Mouse (Mus musculus) left cerebral cortex, postnatal 36 days (tissue): Measurements from ENCODE around the gene C1ql1. TPM values are rescaled to one million over a fixed set of nuclear protein-coding genes. Genes with fewer than 3 reads are reported as not detected.
A peak's percentile ranks its signal among the peaks of the same experiment; 100 is the strongest.

Experiments used
- DNase-seq, 2 experiments: peaks; one replicate each; pipeline ENCODE4 v3.0.0; 2021 to 2022; ENCODE audit warnings: low spot score in 2 of 2, mixed read lengths in 1 of 2
- intact Hi-C: fragments of 180-260 bp; cut with DNase I; formaldehyde crosslinking; loops from one replicate; pipeline ENCODE4 v1.15.1; 2025
- total RNA-seq, 2 experiments: library from RNA; stranded (reverse); gene quantifications; 2 replicates each; pipeline ENCODE4 v1.2.3; 2021

The C1ql1 gene
- total RNA-seq, 2 experiments from 2014 or later, result 15.1 to 15.6 TPM

DNA sequence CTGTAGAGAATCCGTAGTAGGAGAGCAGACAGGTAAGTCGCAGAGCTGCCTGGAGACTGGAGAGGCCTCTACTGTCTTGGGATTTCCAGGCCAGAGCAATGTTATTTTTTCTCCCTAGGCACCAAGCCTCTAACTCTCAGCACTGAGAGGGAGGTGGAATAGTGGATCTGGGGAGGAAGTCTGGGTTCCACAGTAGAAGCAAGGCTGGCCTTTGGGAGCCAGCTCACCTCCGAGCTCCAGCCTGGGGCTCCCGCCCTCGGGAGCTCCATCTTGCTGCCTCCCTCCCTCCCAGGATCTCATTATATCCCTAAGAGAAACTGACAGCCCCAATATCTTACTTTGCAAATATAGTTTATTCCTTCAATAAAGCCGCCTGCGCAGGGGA is 16.4 kb upstream of the C1ql1 start:
- intact Hi-C loops, result no loop called here
- no peak for DNase-seq

DNA sequence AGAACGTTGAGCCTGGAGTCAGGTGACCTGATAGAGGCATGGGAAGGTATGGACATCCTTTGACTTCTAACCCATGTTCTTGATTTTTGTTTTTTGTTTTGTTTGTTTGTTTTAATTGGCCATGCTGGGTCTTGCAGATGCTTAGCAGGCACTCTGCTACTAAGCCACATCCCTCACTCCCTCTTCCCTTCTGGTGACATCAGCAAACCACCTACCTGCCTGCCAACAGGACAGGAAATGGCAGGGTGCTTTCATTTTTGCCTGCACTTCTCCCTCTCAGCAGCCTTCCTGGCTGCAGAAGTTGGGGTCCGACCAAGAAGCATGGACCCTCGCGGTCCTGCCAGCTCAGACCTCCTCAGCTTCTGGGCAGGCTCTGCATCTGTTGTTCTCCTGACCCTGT is 14.6 kb upstream of the C1ql1 start:
- DNase-seq, result no peak
- intact Hi-C loops, result no loop called here

DNA sequence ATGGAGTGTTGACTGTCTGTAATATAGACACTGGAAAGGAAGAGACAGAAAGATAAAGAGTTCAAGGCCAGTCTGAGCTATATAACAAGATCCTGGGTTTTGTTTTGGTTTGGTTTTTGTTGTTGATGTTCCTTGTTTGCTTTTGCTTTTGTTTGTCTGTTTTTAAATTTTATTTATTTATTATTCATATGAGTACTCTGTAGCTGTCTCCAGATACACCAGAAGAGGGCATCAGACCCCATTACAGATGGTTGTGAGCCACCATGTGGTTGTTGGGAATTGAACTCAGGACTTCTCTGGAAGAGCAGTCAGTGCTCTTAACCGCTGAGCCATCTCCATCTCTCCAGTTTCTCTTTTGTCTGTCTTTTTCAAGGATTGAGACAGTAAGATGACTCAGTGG is 12.4 kb upstream of the C1ql1 start:
- intact Hi-C loops, result no loop called here

DNA sequence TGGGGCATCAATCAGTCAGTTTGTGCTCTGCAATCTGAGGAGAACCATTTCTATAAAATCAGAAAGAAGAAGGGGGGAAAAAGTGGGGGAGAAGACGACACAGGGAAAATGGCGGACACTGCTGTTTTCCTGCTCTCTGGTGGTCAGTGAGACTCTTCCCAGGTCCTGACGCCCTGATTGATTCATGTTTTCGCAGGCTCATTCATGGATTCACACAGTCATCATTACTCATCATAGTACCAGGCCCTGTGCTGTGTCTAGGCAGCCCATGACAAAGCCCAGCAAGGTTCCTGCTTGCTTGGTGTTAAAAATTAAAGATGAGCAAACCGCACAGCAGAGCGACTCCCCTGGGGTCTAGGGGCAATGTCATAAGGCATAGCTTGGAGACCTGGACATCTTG is 11.9 kb upstream of the C1ql1 start:
- intact Hi-C loops, result no loop called here
- DNase-seq, result no peak

More for the DNA sequence above, 12.4 kb upstream of the C1ql1 start:
- DNase-seq, result no peak

DNA sequence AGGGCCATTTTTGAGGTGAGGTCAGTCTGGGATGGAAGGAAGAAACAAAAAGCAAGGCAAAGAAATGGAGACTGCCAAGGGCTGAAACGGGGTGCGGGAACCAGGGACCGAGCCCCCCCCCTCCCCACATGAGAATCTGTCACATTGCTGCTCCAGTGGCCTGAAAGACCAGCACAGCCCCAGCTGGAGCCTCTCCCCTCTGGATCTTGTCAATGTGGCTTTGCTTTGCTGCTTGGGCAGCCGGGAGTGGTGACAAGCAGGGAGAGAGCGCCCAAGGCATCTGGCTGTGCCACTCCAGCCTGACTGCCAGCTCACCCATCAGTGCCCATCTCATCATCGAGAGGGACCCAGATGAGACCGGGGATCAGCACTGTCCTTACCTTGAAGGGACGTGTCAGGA is 11.2 kb upstream of the C1ql1 start:
- intact Hi-C loops, result no loop called here
- DNase-seq, result no peak

DNA sequence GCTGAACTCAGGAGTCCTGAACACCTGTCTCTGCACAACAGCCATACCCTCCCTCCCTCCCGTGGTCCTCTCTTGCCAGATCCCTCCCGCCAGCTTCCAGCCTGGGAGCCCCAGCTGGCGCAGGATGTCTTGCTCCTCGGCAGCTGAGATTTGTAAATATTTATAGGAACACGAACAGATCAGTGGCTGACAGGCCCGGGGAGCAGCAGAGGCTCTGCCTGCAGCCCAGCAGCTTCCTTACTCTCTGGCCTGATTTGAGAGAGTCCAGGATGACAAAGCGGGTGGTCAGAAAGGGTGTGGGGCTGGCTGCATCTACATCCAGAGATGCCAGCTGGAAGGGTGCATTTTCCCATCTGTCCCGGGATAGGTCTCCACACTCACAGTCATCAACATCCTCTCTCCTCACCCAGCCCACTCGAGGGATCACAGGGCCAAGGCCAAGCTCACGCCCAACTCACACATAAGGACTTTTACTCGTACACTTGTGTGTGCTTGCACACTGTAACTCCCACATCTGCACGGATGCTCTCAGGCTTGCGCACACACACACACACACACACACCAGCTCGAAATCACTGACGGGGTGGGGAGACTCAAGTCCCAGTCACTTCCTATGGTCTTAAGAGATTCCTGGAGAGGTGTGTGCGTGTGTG is 10.6 kb upstream of the C1ql1 start:
- no peak for DNase-seq
- intact Hi-C loops, result no loop called here

DNA sequence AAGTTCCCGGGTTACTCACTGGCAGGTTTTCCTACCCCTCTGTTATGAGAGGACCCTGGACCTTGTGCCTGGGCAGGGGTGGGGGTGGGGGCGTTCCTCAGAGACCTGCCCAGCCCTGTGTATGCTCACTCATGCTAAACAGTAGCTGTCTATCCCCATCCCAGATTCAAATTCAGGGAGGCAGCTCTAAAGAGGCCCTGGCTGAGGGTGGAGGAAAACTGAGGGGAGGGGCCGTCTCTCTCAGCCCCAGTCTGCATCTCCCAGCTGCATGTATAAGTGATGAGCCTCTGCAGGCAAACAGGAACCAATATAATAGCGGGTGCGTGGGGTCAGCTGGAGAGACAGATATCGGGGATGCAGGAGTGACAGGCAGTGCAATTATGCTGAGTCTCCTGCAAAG is 6.4 kb upstream of the C1ql1 start:
- intact Hi-C loops, result loop anchor here (5.0 kb wide), 1 partner anchor 39 kb away; no protein-coding TSS in a partner anchor
- DNase-seq, result no peak

DNA sequence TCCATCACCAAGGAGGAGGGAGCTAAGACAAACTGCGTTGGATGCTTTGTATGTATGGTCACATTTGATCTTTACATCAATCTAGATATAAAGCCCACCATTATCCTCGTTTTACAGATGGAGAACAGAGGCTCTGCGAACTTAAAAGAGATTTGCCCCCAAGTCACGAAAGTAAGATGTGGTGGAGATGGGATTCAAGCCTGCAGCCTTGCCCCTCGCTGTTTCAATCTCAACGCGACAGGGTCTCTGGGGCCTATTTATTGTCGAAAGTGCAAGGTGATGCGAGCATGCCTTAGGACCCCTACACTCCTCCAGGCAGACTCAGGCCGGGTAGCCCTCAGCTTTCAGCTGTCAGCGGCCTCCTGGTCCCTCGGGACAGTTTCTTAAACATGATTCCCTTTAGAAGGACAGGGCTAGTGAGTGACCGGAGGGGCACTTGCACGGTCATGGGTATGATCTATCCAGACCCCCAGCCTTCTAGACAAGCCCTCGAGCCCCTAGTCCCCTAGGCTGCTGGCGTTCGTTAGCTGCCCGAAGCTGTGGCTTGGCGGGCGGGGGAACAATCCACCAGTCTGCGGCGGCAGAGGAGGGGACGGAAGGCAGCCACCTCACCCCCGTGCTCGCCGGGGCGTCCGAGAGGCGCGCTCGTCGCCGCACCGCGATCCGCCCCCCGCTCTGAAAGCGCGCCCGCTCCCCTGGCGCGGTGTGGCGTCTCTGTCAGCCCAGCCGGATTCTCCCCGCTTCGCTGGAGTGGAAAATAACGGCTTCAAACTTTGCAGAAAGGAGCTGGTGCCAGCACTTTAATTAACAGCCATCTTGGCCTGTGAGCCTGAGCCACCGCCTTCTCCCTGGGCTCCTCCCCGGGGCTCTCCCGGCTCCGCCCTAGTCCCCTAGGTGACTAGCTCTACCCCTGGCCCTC is 1.8 kb upstream of the C1ql1 start:
- peak in 1 of 2 experiments; percentile 26 for DNase-seq
- intact Hi-C loops, result loop anchor here (5.0 kb wide), 1 partner anchor 36 kb away; no protein-coding TSS in a partner anchor

DNA sequence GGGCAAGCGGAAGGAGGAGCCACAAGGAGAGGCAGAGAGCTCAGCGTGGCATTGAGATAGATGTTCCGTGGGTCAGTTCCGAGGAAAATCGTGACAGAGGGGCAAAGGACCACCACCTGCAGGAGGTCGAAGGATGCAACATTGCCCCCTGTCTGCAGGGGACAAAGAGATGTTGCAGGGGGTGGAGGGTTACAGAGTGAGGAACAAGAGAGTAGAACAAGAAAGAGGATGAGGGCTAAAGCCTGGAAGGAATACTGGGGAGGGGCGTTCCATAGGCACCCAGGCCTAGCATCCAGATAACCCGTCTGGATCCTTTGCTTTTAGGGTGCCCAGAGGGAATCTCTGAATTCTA is 480 bp upstream of the C1ql1 start:
- DNase-seq, result no peak
- intact Hi-C loops, result loop anchor here (5.0 kb wide), 1 partner anchor 35 kb away; no protein-coding TSS in a partner anchor

DNA sequence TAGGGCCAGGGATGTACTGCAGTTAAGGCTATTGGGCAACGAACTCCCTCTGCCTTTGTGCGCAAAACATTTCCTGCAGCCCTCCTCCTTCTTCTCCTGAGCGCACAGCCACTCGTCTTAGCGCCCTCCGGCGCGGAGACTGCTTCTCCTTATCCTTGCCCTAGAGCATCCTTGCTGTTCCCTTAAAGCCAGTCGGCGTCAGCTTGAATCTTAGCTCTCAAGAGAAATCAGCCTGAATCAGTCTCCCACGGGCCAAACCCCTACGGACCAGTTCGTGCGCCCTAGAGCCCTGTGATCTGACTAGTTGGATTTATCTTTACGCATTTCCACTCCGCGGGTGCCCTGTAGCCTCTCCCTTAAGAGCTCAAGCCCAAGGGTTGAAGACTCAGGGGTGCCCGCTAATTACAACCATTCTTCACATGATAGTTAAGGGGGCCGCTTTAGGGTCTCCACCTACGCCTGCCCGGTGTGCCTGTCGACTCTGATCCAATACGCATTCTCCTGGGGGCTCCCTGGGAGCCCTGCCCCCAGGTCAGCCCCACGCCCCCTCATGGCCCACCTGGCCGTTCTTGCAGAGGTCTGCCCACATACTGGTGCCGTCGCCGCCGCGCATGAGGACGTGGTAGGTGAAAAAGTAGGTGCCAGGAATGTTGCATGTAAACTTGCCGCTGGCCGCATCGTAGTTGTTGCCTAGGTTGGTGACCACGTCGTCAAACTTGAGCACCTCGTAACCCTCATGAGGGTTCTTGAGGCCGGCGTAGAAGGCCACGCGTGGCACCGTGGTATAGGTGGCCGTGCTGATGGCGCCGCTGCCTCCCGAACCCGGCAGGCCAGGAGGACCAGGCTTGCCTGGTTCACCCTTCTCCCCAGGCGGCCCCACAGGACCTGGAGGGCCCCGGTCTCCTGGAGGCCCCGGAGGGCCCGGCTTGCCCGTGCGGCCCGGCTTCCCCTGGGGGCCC is 903 bp downstream of the C1ql1 start:
- no peak for DNase-seq
- intact Hi-C loops, result loop anchor here (5.0 kb wide), 1 partner anchor 33 kb away; no protein-coding TSS in a partner anchor

DNA sequence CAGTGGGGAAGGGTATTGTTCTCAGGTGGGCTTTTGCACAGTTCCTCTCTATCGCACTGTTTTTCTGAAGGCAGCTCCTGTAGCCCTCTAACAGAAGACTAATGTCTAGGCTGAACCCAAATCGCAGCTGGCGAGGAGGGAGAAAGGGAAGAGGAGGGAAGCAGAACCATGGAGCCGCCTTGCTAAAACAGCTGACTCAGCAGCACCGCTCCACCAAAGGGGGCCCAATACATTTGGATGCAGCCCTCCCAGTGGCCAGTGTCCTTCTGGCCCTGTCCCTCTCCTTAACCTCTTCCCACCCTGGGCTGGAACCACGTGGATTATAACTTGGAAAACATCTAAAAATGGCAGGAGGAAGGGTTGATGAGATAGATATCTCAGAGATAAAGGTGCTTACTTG is 5.3 kb downstream of the C1ql1 start:
- no peak for DNase-seq
- intact Hi-C loops, result no loop called here

DNA sequence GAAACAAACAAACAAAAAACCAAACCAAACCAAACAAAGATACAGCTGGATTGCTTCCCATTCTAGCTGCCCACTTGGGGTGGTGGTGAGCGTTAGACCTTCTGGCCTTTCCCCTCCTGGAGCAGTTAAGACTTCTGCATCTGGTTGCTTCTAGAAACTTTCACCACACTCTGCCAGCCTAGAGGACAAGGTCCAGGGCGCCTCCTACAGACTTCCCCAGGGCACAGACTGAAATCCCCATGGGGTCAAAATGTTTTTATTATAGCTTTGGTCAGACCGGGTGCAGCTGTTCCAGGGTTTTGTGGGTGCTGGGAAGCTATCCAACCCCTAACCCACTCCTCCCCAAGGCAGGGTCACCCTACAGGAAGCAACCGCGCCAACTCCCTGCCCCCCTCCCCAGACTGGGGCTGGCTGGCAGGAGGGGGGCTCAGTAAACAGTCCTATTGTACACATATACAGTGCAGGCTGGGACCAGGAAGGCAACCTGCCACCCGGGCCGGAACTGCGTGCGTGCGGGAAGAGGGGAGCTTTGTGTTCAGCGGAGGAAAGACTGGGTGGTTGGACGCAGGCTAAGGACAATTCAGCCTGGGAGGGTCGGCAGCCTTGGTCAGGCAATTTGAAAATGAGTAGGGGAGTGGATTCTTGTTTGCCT is 7.3 kb downstream of the C1ql1 start:
- intact Hi-C loops, result no loop called here
- no peak for DNase-seq

DNA sequence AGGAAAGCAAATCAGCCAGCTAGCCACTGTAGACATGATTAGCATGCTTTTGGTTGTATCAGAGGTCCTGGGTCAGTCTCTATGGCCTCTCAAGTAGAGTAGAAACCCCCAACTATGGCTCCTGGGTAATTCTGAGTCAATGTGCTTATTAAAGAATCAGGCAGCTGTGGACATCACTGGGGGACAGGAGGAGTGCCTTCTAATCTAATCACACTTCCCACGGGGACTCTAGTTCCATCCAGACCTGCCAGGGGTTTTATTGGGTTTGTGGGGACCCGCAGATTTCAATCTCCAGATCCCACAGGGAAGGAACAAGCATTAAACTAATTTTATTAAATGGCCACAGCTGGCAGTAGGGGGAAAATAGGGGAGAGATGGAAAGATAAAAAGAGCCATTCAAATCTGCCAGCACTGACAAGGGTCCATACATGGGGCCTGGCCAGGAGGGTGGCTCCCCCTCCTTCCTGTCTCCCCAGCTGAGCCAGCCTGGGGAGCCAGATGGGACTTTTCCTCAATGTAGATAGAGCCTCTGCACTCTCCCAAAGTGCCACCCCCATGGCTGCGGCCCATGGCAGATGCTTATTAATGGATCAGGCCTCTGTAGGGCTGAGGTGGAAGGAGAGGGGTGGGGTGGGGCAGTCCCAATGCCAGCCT is 8.8 kb downstream of the C1ql1 start:
- no peak for DNase-seq
- intact Hi-C loops, result no loop called here

DNA sequence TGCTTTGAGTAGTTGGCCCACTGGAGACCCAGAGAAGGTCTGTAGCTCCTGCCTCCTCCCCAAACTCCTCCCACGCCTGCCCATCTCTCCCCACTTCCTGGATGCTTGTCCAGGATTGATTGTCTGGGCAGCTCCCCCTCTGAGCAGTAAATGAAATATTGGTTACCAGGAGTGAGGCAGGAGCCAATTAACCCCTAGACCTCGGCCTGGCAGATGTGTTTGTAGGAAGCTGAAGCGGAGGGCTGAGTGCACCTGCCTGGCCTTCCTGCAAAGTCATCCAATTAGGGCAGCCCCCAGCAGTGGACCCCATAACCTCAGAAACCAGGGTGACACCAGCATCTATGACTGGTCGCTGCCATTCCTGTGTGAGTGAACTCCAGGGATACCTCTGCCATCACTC is 10.2 kb downstream of the C1ql1 start:
- no peak for DNase-seq
- intact Hi-C loops, result no loop called here

DNA sequence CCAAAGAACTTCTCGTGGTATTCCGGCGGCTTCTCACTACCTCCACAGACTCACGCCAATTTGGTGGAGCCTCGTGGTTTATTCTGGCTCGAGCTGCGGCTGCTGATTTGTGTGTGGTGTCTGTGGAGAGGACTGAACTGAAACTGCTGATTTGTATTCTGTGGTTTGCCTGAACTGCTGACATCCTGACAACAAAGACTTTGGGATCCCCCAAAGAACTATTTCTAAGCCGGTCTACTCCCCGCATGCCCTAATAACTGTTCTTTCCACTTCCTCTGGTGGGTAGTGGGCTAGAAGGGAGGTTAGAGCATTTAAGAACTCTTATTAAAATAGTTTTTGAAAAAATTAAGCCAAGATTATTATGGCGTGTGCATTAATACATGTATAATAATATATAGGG is 15.8 kb downstream of the C1ql1 start:
- no peak for DNase-seq
- intact Hi-C loops, result no loop called here

DNA sequence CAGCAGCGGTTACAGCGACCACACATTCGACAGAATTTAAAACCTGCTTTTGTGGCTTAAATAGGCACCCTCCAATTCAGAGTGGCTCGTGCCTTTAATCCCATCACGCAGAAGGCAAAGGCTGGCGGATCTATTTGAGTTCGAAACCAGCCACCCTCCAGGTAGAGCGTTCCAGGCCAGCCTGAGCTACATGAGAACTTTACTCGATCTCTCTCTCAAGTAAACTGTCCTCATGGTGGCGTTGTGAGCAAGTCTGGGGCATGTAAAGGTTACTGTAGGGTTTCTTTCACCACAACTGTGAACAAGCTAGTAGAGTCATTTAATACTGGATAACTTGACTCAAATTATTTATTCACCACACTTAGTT is 21.2 kb downstream of the C1ql1 start:
- DNase-seq, result no peak

DNA sequence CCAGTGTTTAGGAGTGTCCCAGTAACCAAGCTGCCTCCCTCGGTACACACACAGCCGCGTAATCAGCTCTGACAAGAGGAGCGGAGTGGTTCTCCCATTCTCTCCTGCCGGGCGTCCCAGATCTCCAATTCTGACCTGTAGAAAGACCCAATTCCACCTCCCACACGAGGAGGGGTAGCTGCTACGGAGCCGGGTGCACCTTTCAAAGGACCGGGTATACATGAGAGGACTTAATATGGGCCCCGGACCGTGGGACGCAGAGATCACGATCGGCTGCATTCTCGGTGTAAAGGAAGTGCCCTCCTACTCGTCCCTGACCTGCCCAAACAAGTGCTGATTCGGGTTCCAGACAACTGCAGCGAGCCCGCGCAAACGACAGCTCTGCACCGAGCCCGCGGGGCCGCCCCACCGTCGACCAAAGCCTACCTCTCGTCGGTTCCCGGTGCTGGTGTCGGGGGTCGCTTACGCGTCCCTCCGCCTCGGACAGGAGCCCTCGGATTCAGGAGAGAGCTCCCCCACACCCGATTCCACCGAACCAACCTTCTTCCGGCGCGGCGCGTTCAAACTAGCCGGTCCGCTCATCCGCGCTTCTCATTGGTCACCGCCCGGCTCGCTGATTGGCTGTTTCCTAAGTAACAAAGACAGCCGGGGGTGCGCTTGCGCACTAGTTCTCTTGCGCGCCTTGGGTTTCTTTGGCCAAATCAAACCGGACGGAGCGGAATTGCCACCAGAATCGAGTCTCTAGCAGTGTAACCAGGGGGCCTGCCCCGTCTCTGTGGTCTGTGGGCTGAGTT is 21.7 kb downstream of the C1ql1 start, which contains the start of gene Kif18b:
Gene Kif18b, minus strand, starts transcription at position 568 of the 794 bp plus-strand sequence.
- DNase-seq, result peak; percentile 90 to 91
- intact Hi-C loops, result no loop called here

More for the DNA sequence above, 21.2 kb downstream of the C1ql1 start:
- intact Hi-C loops, result no loop called here

DNA sequence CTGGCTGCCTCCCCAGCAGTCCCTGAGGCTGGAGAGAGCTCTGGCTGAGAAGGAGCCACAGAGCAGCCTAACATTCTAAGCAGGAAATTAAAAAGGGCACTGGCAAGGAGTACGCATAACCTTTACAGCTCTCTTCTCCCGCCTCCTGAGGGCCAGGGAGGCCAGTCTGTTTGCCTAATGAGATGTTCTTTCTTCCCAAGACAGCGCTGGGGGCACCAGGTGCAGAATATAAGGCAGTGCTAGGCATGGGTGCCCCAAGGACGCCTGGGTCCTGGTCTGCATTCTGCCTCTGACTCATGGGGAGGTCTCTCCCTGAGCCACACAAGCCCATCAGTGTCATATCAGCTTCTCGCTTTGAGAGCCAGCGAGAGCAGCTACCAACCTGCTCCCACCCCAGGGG is 25.0 kb downstream of the C1ql1 start:
- intact Hi-C loops, result no loop called here
- no peak for DNase-seq
